Mouse (Mus musculus) heart, embryonic 11.5 days (tissue): ENCODE measurements at regions not wholly inside any gene's neighbourhood (a gene's known extent, or its start where the extent isn't known, plus 50 kb on each side); places are given as distances from the start of the nearest gene placed in this dataset.

Source experiments
- ATAC-seq: fragments of 200-750 bp; cut with Nextera tagmentation; replicated peaks from 2 replicates; pipeline ENCODE4 v1.8.0; 2017; ENCODE audit warnings: moderate library complexity; ENCODE audit not compliant: insufficient number of reproducible peaks, low FRiP score, low TSS enrichment
- H3K27ac ChIP-seq: fragments of 300-500 bp; sonication (generic); 2 replicates; pipeline ENCODE4 v1.5.1; 2014; ENCODE audit warnings: mild to moderate bottlenecking, low read depth, low read length
- H3K27me3 ChIP-seq: fragments of 300-500 bp; sonication (generic); 2 replicates; pipeline ENCODE4 v1.6.1; 2014; ENCODE audit warnings: mild to moderate bottlenecking, low read length, mixed read lengths; ENCODE audit not compliant: control insufficient read depth, insufficient read depth
- H3K36me3 ChIP-seq: fragments of 300-500 bp; sonication (generic); 2 replicates; pipeline ENCODE4 v1.6.1; 2014; ENCODE audit warnings: mild to moderate bottlenecking, low read length, moderate library complexity, mixed read lengths; ENCODE audit not compliant: control insufficient read depth, insufficient read depth
- H3K4me1 ChIP-seq: fragments of 300-500 bp; sonication (generic); 2 replicates; pipeline ENCODE4 v1.6.1; 2014; ENCODE audit warnings: low read length; ENCODE audit not compliant: control insufficient read depth, insufficient read depth
- H3K4me2 ChIP-seq: fragments of 300-500 bp; sonication (generic); 2 replicates; pipeline ENCODE4 v1.6.1; 2014; ENCODE audit warnings: mild to moderate bottlenecking, moderate library complexity
- H3K4me3 ChIP-seq: fragments of 300-500 bp; sonication (generic); 2 replicates; pipeline ENCODE4 v1.5.1; 2014; ENCODE audit warnings: low read depth, low read length
- H3K9ac ChIP-seq: fragments of 300-500 bp; sonication (generic); 2 replicates; pipeline ENCODE4 v1.6.1; 2014; ENCODE audit warnings: mild to moderate bottlenecking, low read depth, low read length, moderate library complexity
- H3K9me3 ChIP-seq: fragments of 300-500 bp; sonication (generic); replicated peaks from 2 replicates; pipeline ENCODE4 v1.6.1; 2016; ENCODE audit warnings: low read length; ENCODE audit not compliant: control insufficient read depth
- WGBS: fragments of 180-500 bp; shearing (Covaris S2); extraction: QIAGEN DNeasy Blood & Tissue Kit; methylation state at CpG from one replicate; pipeline ENCODE4 v1.1.7; 2014; ENCODE audit not compliant: insufficient replicate concordance; 5-methylcytosine and 5-hydroxymethylcytosine counted together

DNA sequence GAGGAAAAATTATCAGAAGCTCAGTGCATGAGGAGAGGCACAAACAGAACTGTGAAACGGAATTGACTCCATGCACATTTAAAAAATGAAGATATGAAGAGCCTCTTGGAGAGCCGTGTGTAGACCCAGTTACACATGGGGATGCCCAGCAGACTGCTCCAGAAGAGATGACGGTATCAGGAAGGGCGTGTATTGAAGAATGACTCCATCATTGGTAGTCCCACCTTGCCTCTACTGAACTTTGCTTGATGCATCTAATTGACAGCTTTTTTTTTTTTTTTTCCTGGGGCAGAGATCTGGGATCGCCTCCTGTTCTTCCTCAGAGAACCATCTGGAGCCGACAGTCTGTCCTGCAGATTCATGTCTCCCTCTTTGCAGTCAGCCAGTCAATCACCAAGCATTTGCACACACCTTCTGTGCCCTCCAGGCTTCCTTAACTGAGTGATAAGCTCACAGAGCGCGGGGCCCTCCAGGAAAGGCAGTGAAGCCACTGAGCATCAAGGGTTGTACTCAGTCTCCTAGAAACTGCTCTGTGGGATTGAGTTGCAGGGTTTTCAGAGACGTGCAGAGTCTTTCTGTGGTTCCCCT is 57.6 kb upstream of the D1Pas1 start:
- no peaks in the 10 kb centered on the region for H3K9me3 ChIP-seq
- no peak for ATAC-seq
- 55% methylated on average over 9 of the region's 9 CpGs for WGBS

DNA sequence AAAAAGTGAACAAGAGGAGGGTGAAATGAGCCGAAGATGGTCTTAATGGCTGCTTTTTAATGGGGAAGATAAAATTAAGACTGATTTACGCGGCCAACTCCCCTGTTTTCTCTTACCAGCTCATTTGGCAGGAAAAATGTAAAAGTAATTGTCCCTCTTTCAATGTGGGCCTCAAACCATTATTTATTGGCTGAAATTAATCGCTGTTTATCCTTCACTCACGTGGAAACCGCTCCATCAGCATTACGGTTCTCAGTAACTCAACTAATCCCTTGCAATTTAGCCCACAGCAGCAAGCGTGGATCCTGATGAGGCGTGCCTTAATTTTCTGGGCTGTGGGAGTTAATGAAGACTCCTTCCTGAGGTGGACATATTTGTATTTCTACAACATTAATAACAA is 58.1 kb upstream of the D1Pas1 start:
- no peaks in the 10 kb centered on the region for H3K36me3 ChIP-seq
- no peak overlapping the region for H3K9ac ChIP-seq
- H3K9me3 ChIP-seq = no peaks in the 10 kb centered on the region
- no peak overlapping the region for H3K4me2 ChIP-seq
- H3K27me3 ChIP-seq = no peaks in the 10 kb centered on the region
- no peaks in the 10 kb centered on the region for H3K4me1 ChIP-seq
- H3K4me3 ChIP-seq = no peak overlapping the region
- 91% methylated on average over 9 of the region's 9 CpGs for WGBS
- no peak for ATAC-seq
- no peak overlapping the region for H3K27ac ChIP-seq

More for the DNA sequence above, 57.6 kb upstream of the D1Pas1 start:
- no peak overlapping the region for H3K9ac ChIP-seq
- no peak overlapping the region for H3K27ac ChIP-seq
- no peaks in the 10 kb centered on the region for H3K4me1 ChIP-seq
- H3K36me3 ChIP-seq = no peaks in the 10 kb centered on the region
- H3K4me2 ChIP-seq = no peak overlapping the region
- no peaks in the 10 kb centered on the region for H3K27me3 ChIP-seq
- H3K4me3 ChIP-seq = no peak overlapping the region

DNA sequence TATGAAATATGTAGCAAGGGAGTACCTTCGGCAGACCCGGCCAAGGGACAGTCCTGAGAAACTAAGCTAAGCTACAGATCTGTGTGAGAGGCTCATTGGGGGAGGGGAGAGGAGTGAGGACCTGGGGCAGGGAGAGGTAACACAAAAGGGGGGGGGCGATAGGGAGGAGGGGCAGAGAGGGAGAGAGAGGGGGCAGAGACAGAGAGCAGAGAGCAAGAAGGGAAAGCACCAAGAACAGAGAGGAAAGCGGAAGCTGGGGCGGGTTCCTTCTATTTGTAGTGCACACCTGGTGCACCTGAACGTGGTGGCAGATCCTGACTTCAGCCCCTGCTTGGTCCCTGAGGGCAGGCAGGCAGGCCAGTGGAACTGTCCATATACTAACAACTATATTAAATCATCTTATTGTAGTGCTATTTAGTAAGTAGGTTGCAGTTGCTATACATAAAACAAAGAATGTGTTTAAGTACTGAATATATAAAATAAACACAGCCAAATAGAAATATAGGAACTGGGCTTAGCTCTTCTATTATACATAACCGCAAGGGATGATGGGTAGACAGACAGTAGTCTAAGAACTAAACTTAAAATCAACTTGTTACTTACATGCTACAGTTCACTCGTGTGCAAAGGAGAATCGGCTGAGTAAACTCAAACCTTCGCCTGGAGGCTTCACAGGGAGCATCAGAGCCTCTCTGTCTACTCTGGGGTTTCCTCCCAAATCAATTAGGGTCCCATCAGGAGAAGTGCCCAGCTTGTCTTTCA is 59.6 kb upstream of the D1Pas1 start:
- Histone ChIP-seq H3K27me3 (no peaks in the 10 kb centered on the region), H3K9me3 (no peaks in the 10 kb centered on the region), H3K9ac (no peak overlapping the region), H3K36me3 (no peaks in the 10 kb centered on the region), H3K4me3 (no peak overlapping the region), H3K4me1 (no peaks in the 10 kb centered on the region), H3K4me2 (no peak overlapping the region), H3K27ac (no peak overlapping the region)
- no peak for ATAC-seq
- 79% methylated on average over 9 of the region's 10 CpGs for WGBS

DNA sequence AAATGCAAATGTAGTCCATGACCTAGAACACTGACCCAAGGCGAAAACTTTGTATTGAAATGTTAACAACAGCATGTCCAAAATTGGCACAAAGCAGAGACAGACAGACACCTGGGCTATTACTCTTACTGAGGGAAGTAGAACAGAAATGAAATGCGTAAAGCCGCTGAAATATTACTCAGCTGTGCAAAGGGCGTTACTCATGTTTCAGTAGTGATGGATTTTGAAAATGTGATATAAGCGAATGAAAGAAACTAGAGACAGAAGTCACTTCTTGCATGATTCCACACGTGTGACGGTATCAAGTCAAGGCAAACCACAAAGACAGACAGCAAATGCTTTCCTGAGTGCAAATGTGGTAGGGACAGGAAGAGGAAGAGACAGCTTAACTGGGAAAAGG is 61.3 kb upstream of the D1Pas1 start:
- no peak overlapping the region for H3K27ac ChIP-seq
- H3K9me3 ChIP-seq = no peaks in the 10 kb centered on the region
- no peak for ATAC-seq
- no peaks in the 10 kb centered on the region for H3K36me3 ChIP-seq
- no peak overlapping the region for H3K4me3 ChIP-seq
- H3K9ac ChIP-seq = no peak overlapping the region
- H3K4me2 ChIP-seq = no peak overlapping the region
- no peaks in the 10 kb centered on the region for H3K27me3 ChIP-seq
- WGBS = 85% methylated on average over 7 of the region's 7 CpGs
- no peaks in the 10 kb centered on the region for H3K4me1 ChIP-seq

DNA sequence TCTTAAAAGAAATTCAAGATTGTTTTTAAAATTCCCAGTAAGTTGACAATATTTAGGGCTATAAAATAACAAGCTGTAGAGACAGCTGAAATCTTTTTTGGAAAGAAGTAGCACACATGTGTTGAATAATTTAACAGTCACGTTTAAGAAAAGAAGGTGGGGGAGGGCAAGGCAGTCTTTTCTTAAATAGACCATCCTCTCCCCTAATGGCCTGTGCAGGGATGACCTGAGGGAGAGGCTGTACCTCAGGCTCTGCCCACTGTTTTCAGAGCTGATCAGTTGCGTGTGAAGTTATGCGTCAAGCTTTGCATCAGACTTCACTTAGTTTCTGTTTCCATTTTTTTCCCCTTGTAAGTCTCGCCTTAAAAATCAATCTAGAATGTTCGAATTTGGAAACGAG is 65.7 kb upstream of the D1Pas1 start:
- Histone ChIP-seq H3K9me3 (no peaks in the 10 kb centered on the region), H3K27ac (no peak overlapping the region), H3K4me1 (no peaks in the 10 kb centered on the region), H3K27me3 (no peaks in the 10 kb centered on the region), H3K9ac (no peak overlapping the region), H3K4me3 (no peak overlapping the region), H3K36me3 (no peaks in the 10 kb centered on the region), H3K4me2 (no peak overlapping the region)
- no peak for ATAC-seq
- 76% methylated on average over 6 of the region's 6 CpGs for WGBS

DNA sequence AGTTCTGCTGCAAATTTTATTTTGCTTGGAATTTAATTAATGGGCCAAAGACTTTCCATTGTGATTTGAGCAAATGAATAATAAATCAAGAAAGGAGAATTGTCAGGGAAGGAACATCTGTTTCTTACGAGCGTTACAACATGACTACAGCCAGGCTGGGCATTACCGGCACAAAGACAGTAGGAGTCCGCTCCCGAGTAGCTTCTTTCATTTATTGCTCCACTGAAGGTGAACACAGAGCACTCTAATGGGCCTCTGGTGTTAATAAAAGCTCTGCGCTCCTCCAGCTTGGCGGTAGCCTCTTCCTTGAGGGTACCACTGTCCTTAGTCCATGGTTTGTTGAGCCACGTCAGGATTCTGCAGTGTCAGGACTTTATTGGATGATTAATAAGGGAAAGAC is 69.0 kb upstream of the D1Pas1 start:
- Histone ChIP-seq H3K9ac (no peak overlapping the region), H3K9me3 (peaks cover 2% of the 10 kb centered on the region; the same call in 1 of the 2 replicates), H3K36me3 (no peaks in the 10 kb centered on the region), H3K27ac (no peak overlapping the region), H3K4me3 (no peak overlapping the region), H3K27me3 (no peaks in the 10 kb centered on the region), H3K4me2 (no peak overlapping the region), H3K4me1 (no peaks in the 10 kb centered on the region)
- no peak for ATAC-seq
- 85% methylated on average over 8 of the region's 8 CpGs for WGBS

DNA sequence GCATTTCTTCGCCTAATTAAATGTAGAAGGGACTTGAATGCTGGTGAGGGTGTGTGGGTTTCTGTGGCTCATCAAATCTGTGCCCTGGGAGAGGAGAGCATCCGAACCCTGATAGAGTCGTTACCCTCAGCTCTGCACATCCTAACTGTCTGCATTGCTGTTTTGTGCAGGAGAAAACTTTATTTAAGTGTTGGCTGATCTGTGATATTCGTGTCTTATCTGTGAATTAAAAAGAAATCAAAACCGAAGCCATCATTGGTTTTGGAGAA is 77.7 kb upstream of the D1Pas1 start:
- WGBS = 75% methylated on average over 5 of the region's 5 CpGs
- Histone ChIP-seq H3K27me3 (no peaks in the 10 kb centered on the region), H3K36me3 (no peaks in the 10 kb centered on the region), H3K4me2 (no peak overlapping the region), H3K9me3 (no peaks in the 10 kb centered on the region), H3K4me3 (no peak overlapping the region), H3K4me1 (no peaks in the 10 kb centered on the region), H3K27ac (no peak overlapping the region), H3K9ac (no peak overlapping the region)
- ATAC-seq = no peak

DNA sequence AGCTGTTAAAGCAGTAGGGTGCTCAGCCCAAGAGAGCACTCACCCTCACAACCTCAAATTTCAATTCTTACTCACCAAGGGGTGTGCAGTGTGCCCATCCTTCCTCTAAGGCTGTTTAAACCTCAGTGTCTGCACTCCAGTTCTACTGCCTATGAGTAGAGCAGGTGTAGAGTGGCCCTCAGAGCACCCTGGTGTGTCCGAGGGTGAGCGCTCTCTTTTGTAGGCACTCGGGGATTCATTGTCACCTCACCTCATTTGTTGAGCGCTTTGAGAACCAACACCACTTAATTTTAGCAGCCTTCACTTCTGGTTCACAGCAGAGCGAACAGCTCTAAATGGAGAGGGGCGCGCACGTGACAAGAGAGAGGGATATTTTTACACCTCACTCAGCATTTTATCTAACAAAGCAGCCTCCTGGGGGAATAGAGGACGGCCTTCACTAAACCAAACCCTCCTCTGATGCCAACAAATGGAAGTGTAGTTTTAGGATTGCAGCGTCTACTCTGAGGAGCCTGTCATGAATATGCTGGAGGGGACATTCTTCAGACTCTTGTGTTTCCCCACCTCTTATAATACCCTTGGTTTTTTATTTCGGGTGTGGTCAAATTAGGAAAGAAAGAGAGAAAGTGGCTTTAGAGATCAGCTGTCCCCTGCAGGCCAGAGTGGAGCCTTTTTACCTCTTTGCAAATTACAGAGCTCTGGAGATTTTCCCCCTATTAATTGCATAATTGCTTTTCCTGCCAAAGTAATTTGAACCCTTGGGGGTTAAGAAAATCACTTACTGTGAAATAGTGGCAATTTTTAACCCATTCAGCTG is 78.2 kb upstream of the D1Pas1 start:
- H3K4me3 ChIP-seq = no peak overlapping the region
- 0 out of 2 replicates have a peak, but pooled peaks have one; percentile 31 for ATAC-seq
- H3K27ac ChIP-seq = peak overlapping the region; percentile 66
- H3K36me3 ChIP-seq = no peaks in the 10 kb centered on the region
- H3K9me3 ChIP-seq = no peaks in the 10 kb centered on the region
- H3K4me1 ChIP-seq = no peaks in the 10 kb centered on the region
- WGBS = 40% methylated on average over 11 of the region's 11 CpGs
- no peaks in the 10 kb centered on the region for H3K27me3 ChIP-seq
- peak overlapping the region; percentile 34; the same call in 1 of the 2 replicates for H3K4me2 ChIP-seq
- no peak overlapping the region for H3K9ac ChIP-seq
